Mouse (Mus musculus): Measurements from ENCODE around the gene Hyal5. TPM values are rescaled to one million over a fixed set of nuclear protein-coding genes. Genes with fewer than 3 reads are reported as not detected.

Hyal5 gene
- polyA plus RNA-seq, 1 experiment from 2014 or later: not detected

Other genes starting within 250 kb of the Hyal5 start
- 56.5 and 61.6 TPM in 2 replicates for gene Wasl, start 193.0 kb upstream of the Hyal5 start, polyA plus RNA-seq (2016; fragmentation: Nextera tagmentation; extraction: Ambion mirVana)
- not detected in 2 replicates for gene Hyal6, start 124.8 kb upstream of the Hyal5 start, polyA plus RNA-seq (2016; fragmentation: Nextera tagmentation; extraction: Ambion mirVana)
- gene Hyal4, start 109.7 kb upstream of the Hyal5 start, polyA plus RNA-seq (2016; fragmentation: Nextera tagmentation; extraction: Ambion mirVana): not detected in 2 replicates
- not detected in 2 replicates for gene Spam1, start 66.8 kb upstream of the Hyal5 start, polyA plus RNA-seq (2016; fragmentation: Nextera tagmentation; extraction: Ambion mirVana)
- gene Tmem229a, start 98.3 kb downstream of the Hyal5 start, polyA plus RNA-seq (2016; fragmentation: Nextera tagmentation; extraction: Ambion mirVana): 0.14 and 0.21 TPM in 2 replicates